Mouse (Mus musculus) cerebellum, adult 8-10 months (tissue): ENCODE data around the gene Umad1.

Source experiments
- DNase-seq: peaks from one replicate; pipeline ENCODE4 v3.0.0; 2022

Umad1 gene

DNA sequence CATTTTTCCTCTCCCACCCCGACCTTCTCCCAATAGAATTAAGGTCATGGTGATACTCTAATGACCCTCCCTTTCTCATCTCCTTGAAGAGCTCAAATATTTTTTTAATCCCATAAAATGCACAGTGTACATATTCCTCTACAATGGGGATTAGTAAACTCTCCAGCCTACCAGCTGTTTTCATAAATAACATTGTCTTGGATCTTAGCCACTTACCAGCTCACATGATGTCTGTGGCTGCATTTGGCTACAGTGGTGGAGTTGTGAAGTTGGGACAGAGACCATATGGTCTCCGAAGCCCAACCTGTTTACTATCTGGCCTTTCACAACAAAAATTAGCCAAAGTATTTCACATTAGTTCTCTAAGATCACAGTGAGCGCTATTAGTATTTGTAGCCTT, 111.5 kb downstream of the Umad1 start:
- no peak for DNase-seq

DNA sequence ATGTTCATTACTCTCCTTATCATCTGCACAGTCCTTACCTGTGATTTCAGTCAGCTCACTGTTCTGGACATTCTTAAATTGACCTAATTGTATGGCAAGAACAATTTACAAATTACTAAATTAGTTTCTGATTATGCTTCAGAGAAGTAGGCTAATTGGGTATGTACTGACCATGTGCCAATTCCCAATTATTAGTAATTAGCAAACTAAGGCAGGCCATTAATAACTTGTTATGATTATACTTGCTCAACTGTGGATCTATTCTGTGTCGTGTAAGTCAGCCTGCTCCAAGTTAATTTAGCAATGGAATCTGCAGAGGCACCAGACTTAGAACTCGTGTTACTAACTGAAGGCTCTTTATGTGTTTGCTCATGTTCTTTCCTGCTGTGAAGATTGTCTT, 114.0 kb downstream of the Umad1 start:
- no peak for DNase-seq

DNA sequence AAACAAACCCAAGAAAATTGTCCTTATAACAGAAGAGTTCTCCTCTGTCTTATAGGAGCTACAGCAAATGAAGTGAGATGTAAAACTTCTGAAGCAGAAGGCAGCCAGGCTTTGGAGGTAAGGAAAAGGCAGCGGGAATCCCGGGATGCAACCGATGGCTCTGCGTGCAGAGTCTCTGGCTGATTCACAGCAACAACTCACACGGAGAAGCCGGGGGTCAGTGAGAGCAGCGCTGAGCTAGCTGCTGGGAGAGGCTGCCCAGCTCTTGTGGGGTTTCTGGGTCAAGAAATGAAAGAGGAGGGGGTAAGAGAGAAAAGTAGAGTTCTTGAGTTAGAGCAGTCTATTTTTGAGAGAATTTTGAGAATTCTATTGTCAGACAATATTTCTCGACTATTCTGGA, 114.8 kb downstream of the Umad1 start:
- DNase-seq: no peak

DNA sequence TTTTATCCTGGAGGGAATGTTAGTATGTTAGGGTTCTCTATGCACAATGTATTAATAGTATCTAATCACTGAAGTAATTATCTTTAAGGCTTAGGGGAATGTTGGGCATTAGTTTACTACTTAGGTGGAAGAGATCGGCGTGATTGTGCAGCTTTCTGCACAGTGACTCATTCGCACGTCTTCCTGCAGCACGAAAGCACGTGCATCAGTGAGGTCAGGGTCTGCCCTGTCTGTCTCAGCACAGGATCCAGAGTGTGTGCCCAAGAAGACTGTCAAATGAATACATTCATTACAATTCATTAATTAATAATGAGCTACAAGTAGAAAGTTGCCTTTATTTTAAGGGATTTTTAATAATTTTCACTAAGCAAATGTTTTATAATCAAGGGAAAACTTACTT, 115.2 kb downstream of the Umad1 start:
- DNase-seq: no peak

DNA sequence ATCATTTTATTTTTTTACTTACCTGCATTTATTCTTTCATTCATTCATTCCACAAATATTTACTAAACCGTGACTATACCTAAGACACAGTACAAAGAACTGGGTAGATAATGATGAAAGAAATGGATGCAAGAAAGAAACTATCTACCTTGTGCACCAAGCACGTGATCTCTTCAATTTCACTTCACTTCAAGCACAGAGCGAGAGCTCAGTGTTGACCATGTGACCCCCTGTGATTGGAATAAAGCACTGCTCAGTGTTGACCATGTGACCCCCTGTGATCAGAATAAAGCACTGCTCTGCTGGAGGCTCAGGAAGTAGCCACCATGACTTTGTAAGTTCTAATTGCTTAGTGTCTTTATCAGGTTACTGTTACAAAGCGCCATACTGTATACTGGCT, 115.6 kb downstream of the Umad1 start:
- no peak for DNase-seq

DNA sequence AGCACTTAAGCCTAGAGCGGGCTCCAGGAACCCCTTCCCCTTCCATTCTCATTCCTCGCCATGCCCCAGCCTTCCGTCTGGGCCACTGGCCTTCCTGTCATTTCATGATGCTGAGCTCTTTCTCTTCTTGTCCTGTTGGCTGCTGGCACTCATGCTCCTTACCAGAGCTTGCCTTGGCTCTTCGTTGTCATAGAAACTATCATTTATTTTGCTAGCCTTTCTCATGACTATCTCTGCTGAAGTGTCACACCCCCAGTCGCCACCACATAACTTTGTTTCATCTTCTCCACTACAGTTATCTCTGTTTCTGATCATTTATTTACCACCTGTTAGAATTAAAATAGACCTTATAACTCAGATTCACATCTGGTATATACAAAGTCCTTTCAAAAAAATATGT, 117.3 kb downstream of the Umad1 start:
- DNase-seq: no peak

DNA sequence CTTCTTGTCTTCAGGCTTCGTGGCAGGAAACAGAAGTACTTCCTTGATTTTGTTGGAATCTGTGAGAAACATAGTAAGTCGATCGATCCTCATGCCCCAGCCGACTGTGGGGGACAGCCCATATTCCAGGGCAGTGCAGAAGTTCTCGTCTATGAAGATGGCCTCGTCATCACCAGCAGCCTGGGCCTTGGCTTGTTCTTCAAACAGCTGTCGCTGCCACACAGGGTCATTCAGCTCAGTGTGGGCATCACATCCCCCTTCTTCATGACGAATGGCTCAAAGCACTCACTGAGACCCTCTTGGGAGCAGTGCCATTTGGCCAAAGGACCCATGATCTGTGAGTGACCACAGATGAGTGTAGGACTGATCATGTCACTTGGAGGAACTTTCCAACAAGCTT, 118.6 kb downstream of the Umad1 start:
- DNase-seq: no peak

DNA sequence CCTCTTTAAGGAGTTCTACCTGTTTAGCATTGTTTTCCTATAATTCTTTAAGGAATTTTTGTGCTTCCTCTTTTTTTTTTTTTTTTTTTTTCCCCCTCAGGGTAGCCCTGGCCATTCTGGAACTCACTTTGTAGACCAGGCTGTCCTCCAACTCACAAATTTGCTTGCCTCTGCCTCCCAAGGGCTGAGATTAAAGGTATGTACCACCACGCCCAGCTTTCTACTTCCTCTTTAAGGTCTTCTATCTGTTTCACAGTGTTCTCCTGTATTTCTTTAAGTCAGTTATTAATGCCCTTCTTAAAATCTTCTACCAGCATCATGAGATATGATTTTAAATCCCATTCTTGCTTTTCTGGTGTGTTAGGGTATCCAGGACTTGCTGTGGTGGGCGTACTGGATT, 130.2 kb downstream of the Umad1 start:
- DNase-seq: no peak

DNA sequence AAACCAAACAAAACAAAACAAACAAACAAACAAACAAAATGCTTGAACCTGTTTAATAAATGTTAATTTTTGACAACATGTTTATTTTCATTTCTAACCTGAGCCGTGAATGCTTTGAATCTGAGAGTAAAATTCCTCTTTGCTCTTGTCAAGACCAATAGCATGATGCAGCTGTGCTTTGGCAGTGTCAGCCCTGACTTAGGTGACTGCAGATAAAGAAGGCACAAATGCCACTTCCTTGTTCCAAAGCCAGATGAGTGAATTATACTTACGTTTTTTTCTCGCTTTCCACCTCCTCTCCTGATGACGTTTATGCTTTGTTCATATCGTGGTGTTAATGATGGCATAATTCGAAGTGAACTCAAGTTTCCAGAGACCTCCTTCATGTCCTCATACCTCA, 131.2 kb downstream of the Umad1 start:
- DNase-seq: no peak

DNA sequence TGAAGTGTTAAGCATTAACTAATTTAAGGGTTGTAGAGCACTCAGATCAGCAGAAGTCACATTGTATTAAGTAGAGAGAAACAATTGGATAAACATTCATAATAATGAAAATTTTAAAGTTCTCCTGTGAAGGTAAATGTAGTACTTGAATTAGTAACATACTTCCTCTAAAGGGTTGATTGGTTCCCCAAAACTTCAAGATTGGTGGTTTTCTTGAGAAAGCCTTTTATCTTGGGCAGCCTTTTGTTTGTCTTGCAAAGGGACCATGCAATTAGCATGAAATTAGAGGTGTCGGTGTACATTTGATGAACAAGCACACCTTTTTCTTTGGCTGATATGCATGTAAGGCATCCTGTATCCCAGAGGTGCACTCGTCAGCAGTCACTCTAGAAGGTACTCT, 131.8 kb downstream of the Umad1 start:
- no peak for DNase-seq

DNA sequence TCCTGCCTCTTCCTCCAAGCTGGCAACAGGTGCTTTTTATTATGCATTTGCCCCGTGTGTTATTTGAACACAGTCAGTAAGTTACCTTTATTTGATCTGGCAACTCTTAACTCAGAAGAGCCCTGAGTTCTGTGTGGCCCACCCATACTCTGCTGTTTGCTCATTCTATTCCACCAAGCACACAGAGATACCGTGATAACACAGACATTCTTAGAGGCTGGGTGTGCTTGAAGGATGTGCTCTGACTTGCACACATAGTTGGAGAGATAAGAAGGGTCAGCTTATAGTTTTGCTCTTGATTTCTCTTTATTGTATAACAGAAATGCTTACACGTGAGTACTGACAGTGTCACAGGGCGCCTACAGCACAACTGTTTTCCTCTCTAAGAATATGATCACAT, 133.9 kb downstream of the Umad1 start:
- DNase-seq: no peak

DNA sequence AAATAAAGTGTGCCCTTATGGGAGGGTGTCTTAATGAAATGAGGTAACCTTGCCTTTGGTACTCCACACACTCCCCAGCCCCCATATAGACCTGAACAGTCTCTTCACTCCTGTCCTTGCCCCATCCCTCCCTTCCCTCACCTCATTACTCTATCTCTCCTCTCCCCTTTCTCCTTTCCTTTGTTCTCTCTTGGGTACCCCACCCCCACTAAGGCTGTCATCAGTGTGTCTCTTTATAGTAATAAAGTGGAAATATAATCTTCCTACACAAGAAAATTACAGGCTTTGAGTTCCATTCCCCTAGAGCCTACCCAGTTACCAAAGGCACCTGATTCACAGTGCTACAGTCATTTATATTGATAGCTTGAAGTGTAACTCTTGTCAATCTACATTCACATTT, 135.0 kb downstream of the Umad1 start:
- DNase-seq: no peak

DNA sequence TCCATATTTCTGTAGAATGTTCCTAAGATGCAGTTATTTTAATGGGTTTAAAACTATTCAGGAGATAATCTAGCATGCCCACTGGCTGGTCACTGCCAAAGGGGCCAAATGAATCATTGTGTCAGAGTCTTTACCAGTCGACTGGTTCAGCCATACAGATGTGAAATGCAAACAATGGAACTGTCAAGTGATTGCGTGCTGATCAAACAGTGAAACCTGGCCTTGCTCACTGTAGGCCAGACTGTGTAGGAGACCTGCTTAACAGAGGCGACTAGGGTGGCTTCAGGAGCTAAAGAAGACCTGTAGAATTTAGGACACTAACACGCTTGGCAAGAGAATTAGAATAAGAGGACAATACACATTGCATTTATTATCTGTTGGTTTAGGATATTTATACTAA, 136.0 kb downstream of the Umad1 start:
- DNase-seq: no peak

DNA sequence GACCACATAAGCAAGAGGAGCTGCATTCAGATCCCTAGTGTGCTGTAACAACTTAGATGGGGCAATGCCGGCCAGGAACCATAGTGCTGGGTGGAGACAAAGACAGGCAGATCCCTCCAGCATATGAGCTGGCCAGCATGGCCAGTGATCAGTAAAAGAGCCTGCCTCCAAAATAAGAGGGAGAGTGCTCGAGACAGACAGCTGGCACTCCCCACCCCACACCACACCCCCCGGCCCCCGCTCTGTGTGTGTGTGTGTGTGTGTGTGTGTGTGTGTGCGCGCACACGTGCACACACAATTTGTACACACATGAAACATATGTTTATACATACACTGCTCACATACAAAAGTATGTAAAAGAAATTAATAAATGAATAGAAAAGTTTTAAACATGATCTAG, 138.2 kb downstream of the Umad1 start:
- DNase-seq: no peak

DNA sequence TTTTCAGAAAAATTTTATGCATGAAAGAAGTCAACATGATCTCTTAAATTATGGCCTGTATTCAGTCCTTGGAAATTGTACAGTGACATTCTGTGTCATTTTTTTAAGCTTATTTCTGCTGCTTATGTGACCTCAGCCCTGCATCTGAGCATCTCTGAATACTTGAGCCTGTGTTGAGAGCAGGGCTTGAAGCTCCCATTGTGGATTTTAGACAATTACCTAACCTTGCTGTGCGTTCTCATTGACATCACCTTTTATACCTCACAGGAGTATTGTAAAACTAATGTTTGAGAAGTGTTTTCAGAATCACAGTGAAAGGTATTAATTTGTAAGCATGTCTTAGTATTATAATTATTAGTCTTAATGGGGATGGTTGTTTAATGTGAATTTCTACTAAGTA, 140.6 kb downstream of the Umad1 start:
- DNase-seq: no peak

DNA sequence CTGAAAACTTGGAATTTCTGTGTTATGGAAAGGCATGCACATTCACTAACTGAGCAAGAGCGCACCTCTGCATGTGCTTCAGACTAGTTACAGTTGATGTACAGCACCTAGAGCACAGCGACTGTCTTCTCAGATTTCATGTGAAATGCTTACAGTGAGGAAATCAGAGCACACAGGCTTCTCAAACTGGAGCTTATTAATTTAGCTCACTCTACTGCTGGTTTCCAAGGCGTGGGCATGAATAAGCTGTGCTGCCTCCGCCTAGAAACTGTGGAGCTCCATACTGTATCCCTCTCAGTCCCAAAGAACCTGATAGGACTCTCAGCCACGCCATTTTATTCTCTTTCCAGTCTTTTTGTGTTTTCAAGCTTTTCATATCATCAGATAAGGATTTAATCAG, 144.0 kb downstream of the Umad1 start:
- DNase-seq: no peak

DNA sequence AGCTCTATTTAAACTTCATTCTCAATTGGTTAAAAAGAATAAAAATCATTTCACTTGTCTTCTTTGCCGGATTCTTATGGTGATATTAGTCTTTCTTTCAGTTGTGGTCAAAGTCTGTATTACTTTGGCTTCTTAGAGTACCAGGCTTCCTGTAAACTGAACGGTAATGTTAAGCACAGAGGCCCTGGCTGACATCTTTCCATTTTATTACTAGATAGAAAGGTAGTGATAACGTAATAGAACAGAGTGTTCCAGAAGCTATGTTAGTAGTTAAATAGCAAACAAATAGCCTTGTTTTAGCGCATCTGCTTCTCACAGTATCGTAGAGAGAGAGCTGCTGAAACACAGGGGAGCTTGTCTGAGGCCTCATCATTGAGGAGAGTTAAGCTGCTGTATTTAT, 146.8 kb downstream of the Umad1 start:
- DNase-seq: no peak

DNA sequence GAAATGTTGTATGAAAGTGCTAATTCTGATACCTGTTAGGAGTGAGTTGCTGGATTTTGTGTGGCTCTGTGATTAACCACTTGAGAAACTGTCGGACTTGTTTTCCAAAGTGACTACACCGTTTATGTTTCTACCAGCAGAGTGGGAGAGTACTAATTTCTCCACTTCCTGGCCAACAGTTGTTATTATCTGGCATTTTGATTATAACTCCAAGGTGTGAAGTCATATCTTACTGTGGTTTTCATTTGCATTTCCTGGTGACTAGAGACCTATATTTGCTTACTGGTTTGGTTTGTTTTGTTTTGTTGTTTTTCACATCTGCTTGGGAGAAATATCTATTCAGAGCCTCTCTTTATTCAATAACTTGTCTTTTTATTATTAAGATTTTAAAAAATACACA, 149.2 kb downstream of the Umad1 start:
- DNase-seq: no peak

DNA sequence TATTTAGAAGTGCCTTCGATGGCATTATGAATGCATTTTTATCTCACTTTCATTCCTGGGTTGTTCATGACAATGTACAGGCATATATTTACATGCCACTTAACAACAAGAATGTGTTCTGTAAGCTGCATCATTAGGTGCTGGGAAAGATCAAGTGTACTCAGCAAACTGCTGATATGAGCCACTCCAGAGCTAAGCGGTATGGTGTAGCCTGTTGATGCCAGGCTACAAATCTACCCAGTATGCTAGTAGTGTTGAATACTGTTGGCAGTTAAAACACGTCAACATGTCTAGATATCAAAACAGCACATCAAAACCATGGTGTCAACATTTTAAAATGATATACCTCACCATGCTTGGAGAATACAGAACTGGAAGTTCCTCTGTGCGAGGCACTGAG, 150.8 kb downstream of the Umad1 start:
- DNase-seq: no peak

DNA sequence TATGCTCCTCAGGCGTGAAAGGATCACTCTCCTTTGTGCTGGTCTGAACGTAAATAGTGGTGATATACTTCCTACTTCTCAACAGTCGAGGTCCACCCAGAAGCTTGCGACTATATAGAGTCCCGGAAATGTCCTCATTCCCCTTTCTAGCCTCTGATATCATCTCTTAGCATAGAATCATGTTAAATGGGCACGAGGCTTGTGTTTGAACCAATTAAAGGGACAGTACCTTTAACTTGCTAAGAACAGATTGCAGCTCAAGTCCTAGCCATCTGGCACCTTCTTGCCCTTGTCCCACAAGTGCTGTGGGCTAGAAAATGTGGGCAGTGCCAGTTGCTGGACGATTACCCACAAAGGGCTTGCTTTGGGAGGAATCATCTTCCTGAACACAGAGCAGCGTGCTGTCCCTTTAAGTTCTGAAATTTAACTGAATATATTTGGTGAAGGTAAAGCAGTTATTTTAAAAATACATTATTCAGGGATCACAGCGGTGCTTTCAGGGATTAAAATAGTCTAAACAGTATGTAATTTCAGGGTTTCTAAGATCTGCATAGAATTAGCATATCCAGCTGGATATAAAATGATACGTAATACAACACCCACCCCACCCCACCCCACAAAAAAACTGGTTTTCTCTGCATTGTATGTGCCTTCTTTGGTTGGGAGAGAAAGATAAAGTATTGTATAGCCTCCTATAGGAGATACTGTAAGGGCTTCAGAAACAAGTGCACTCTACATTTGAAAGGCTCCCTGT, 153.9 kb downstream of the Umad1 start:
- peak; percentile 71 for DNase-seq

DNA sequence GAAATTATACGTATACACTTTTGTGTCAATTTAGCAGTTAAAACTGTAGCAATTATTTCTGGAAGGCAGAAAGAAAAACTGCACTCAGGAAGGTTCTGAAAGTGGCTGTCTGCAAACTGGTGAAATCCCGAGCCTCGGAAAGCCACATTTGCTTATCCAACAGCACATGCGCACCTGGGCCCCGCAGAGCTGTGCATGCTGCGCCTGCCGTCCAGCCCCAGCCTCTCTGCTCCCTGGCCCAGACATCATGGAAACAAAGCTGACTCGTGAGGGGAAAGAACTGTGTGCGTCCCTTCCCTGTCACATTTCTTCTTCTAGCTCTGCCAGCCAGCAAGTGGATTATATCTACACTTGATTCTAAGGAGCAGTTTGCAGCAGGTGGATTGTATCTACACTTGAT, 154.9 kb downstream of the Umad1 start:
- DNase-seq: peak; percentile 46

DNA sequence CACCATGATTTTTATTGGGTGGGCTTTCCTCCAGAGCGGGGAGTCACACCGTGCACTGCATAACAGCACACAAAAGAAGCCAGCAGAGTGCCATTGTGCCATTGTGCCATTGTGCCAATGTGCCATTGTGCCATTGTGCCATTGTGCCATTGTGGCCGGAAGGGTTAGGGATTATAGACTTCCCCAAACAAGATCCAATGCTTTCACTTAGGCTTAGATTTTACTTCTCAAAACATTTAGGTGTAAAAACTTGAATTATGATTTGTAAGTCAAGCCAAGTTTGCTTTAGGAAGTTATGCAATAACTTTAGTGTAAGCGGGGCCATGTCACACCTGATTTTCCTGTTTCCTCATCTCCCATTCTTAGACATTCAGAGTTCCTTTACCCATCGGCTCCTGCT, 156.7 kb downstream of the Umad1 start:
- no peak for DNase-seq

DNA sequence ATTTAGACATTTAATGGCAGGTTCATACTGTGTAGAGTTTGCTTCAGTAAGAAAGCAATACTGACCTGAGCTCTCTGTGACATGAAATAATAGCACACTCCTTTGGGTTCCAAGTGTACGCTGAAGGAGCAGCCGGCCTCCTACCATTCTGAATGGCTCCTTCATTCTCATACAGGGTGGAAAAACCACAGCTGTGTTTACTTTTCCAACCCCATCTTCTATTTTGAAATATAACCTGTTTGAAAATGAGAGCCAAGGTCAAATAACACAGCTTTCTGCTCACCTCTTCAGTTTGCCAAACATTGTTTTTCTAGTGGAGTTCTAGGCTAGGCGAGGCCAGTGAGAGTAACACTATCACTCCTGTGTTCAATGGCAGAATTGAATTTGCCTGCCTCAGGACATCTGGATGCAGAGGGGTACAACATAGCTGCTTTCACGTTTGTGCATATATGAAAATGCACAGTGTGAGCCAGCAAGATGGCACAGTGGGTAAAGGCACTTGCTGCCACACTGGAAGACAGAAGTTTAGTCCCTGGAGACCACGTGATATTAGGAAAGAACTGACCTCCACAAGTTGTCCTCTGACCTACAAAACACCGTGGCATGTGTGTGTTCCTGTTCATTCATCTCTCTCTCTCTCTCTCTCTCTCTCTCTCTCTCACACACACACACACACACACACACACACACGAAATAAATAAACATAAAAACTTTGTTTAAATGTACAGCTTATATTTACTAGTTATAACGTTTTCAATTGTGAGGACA, 157.9 kb downstream of the Umad1 start:
- DNase-seq: no peak

DNA sequence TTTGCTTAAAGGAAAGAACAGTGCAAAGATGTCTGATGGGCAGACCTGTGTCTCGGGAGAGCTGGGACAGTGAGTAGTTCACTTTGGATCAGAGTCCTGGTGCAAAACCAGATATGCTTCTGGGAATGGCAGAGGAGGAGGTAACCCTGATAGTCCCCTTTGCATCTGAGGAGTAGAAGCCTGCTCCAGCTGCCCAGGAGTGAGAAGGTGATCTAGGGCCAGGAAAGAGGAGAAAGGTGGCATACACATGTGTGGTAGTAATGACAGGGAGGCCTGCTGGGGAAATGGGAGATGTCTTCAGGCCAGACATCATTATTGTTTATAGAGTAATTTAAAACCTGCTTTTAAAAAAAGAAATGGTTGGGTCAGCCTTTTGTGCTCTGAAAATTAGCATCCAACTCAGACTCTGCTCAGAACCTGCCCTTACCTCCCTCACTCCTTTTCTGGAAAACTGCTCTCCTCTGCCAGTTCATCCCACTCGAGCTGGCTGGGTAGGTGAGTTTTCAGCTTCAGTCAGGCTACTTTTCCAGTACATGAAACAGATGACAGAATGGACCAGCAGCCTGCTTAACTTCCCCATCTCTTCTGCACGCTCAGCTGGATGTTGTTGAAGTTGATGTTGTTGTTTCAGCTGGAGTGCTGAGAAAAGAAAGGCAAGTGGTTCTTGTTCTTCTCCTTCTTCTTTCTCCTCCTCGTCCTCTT, 160.5 kb downstream of the Umad1 start:
- DNase-seq: no peak
